Mouse (Mus musculus) stomach, embryonic 14.5 days (tissue): ENCODE measurements around the gene Hspb11. TPM values are rescaled to one million over a fixed set of nuclear protein-coding genes. Genes with fewer than 3 reads are reported as not detected.

Source experiments
- ATAC-seq: fragments of 200-750 bp; cut with Nextera tagmentation; 2 replicates; pipeline ENCODE4 v1.8.0; 2017; ENCODE audit warnings: low read depth, moderate TSS enrichment; ENCODE audit not compliant: insufficient number of reproducible peaks, insufficient read depth, low FRiP score
- H3K27ac ChIP-seq: fragments of 300-500 bp; sonication (generic); 2 replicates; pipeline ENCODE4 v1.5.1; 2014; ENCODE audit warnings: mild to moderate bottlenecking, low read length, moderate library complexity, mixed read lengths
- H3K27me3 ChIP-seq: fragments of 300-500 bp; sonication (generic); 2 replicates; pipeline ENCODE4 v1.6.1; 2014; ENCODE audit warnings: low read length, control low read depth, mixed read lengths; ENCODE audit not compliant: control insufficient read depth, insufficient read depth
- H3K36me3 ChIP-seq: fragments of 300-500 bp; sonication (generic); 2 replicates; pipeline ENCODE4 v1.6.1; 2014; ENCODE audit warnings: mild to moderate bottlenecking, control low read depth, low read length, moderate library complexity, mixed read lengths; ENCODE audit not compliant: control insufficient read depth, insufficient read depth
- H3K4me1 ChIP-seq: fragments of 300-500 bp; sonication (generic); 2 replicates; pipeline ENCODE4 v1.6.1; 2014; ENCODE audit warnings: low read length, control low read depth, mixed read lengths; ENCODE audit not compliant: control insufficient read depth, insufficient read depth
- H3K4me2 ChIP-seq: fragments of 300-500 bp; sonication (generic); replicated peaks from 2 replicates; pipeline ENCODE4 v1.6.1; 2014; ENCODE audit warnings: low read depth, low read length, control low read depth
- H3K4me3 ChIP-seq: fragments of 300-500 bp; sonication (generic); 2 replicates; pipeline ENCODE4 v1.5.1; 2014; ENCODE audit warnings: low read depth, low read length, control low read depth
- H3K9ac ChIP-seq: fragments of 300-500 bp; sonication (generic); replicated peaks from 2 replicates; pipeline ENCODE4 v1.6.1; 2014; ENCODE audit warnings: low read depth, mild to moderate bottlenecking, control low read depth, low read length, moderate library complexity, mixed read lengths
- H3K9me3 ChIP-seq: fragments of 300-500 bp; sonication (generic); 2 replicates; pipeline ENCODE4 v1.6.1; 2016; ENCODE audit warnings: low read depth, low read length, control low read depth; ENCODE audit not compliant: control insufficient read depth
- WGBS: fragments of 180-500 bp; shearing (Covaris S2); extraction: QIAGEN DNeasy Blood & Tissue Kit; methylation state at CpG from one replicate; pipeline ENCODE4 v1.1.7; 2014; 5-methylcytosine and 5-hydroxymethylcytosine counted together
- polyA plus RNA-seq: library from polyadenylated mRNA; unstranded; fragments of >200 nt; fragmentation: Nextera tagmentation; extraction: Ambion mirVana; gene quantifications from 2 replicates; pipeline ENCODE4 v1.2.1, GENCODE M21; 2014

Gene Hspb11
- polyA plus RNA-seq, 1 experiment from 2014 or later: 40.6 TPM

- Histone ChIP-seq H3K27me3 (no peaks in the 10 kb centered on the region), H3K4me3 (no peak overlapping the region), H3K27ac (no peak overlapping the region), H3K36me3 (no peaks in the 10 kb centered on the region), H3K4me1 (no peaks in the 10 kb centered on the region), H3K4me2 (no peak overlapping the region), H3K9me3 (no peaks in the 10 kb centered on the region), H3K9ac (no peak overlapping the region)
- no peak for ATAC-seq
- 84% methylated on average over 4 of the region's 4 CpGs for WGBS
Measured at GRCm38 (mm10) chr4:107273683-107274082, 20.3 kb downstream of the Hspb11 start.

DNA sequence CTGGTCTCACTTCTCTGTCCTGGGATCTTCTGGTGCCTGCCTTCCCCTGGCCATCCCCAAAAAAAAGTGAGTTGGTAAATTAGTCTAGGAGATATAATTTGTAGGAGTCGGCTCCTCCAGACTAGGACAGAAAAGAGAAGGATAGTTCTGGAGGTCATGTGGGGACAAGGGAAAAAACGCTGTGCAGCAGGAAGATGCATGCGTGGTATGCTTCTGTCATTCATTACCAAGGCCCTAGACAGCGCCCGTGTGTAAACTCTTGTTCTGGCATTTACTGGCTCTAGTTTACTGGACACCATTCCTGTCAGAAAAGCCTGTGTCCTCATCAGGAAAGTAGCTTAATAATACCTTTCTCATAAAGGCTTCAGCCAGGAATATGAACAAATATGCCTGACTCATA lies 21.1 kb downstream of the Hspb11 start:
- Histone ChIP-seq H3K9ac (no peak overlapping the region), H3K9me3 (no peaks in the 10 kb centered on the region), H3K27me3 (no peaks in the 10 kb centered on the region), H3K27ac (no peak overlapping the region), H3K36me3 (no peaks in the 10 kb centered on the region), H3K4me2 (no peak overlapping the region), H3K4me1 (no peaks in the 10 kb centered on the region), H3K4me3 (no peak overlapping the region)
- ATAC-seq: no peak
- WGBS: 63% methylated on average over 5 of the region's 5 CpGs

DNA sequence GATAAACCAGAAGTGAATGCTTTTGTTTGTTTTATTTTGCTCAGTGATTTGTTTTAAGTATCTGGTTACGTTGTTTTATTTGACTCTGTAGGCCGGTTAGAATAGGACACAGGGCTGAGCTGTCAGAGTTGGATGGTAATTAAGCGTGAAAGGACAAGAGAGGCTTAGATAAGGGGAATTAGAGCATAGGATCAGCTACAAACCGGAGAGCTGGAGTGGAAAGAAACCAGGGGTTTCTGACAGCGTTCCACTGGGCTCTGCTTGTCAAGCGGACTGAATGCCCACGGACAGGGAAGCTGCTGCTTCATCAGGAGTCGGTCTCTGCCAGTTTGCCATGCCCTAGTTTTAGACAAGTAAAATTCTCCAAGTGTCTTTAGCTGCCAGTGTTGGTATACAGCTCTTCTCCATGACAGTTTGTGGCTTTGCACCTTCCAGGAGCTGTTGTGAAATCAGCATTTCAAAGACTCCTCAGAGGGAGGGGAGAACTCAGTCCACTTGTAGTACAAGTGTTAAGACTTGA lies 24.9 kb downstream of the Hspb11 start:
- Histone ChIP-seq H3K27ac (no peak overlapping the region), H3K9ac (no peak overlapping the region), H3K9me3 (no peaks in the 10 kb centered on the region), H3K27me3 (no peaks in the 10 kb centered on the region), H3K4me3 (no peak overlapping the region), H3K36me3 (peaks cover 6% of the 10 kb centered on the region; the same call in 1 of the 2 replicates), H3K4me1 (no peaks in the 10 kb centered on the region), H3K4me2 (no peak overlapping the region)
- ATAC-seq: no peak
- 34% methylated on average over 8 of the region's 8 CpGs for WGBS

DNA sequence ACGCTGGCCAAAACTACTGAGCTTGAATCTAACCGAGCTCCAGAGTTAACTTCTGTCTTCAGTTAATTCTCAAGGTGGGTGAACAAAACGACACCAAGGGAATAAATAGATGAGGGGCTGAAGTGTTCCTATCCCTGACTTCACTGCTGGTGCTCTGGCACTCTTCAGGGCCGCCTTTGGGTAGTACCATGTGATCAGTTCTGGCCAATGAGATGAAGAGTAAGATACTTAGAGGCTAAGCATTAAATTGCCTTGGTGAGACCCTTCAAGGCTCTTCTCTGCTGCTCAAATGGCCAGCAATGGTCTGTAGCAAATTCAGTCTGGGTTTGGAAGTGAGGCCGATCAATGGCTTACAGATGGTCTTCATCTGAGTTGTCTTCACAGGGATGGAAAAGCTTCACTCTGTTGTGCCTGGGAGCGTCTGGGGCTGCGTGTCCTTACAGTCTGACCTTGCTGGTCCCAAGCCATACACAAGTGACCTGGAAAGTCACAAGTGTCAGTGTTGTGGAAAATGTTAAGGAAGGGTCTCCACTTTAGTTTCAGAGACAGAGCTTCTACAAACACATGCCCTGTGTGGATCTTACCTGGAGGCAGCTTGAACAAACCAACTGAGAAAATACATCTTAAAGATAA lies 27.6 kb downstream of the Hspb11 start:
- Histone ChIP-seq H3K4me1 (no peaks in the 10 kb centered on the region), H3K9ac (no peak overlapping the region), H3K27ac (no peak overlapping the region), H3K4me2 (no peak overlapping the region), H3K4me3 (no peak overlapping the region), H3K9me3 (no peaks in the 10 kb centered on the region), H3K36me3 (peaks cover 6% of the 10 kb centered on the region; the same call in 1 of the 2 replicates), H3K27me3 (no peaks in the 10 kb centered on the region)
- WGBS: 76% methylated on average over 7 of the region's 7 CpGs
- no peak for ATAC-seq

- Histone ChIP-seq H3K36me3 (no peaks in the 10 kb centered on the region), H3K27ac (no peak overlapping the region), H3K4me2 (no peak overlapping the region), H3K9ac (no peak overlapping the region), H3K27me3 (no peaks in the 10 kb centered on the region), H3K4me3 (no peak overlapping the region), H3K9me3 (no peaks in the 10 kb centered on the region), H3K4me1 (no peaks in the 10 kb centered on the region)
- 49% methylated on average over 3 of the region's 3 CpGs for WGBS
- ATAC-seq: no peak
Measured at GRCm38 (mm10) chr4:107285446-107286200, 32.2 kb downstream of the Hspb11 start.

DNA sequence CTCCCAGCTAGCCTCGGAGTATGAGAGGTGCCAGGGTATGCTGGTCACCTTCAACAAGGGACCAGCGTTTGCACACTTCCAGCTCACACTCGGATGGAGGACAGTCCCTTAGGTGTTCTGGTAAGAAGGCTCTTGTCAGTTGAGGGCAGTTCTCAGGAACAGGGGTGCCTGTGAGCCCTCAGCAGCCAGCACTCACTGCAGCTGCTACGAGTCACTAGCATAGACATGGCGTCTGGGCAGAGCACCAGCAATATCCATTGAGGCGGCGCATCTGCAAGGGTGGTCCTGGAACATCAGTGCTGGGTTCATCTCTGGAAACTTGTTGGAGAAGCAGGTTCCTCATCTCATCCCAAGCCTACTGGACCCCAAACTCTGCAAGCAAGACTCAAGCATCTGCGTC lies 33.0 kb downstream of the Hspb11 start:
- Histone ChIP-seq H3K4me3 (no peak overlapping the region), H3K9me3 (no peaks in the 10 kb centered on the region), H3K36me3 (no peaks in the 10 kb centered on the region), H3K27ac (no peak overlapping the region), H3K4me1 (no peaks in the 10 kb centered on the region), H3K9ac (no peak overlapping the region), H3K4me2 (no peak overlapping the region), H3K27me3 (no peaks in the 10 kb centered on the region)
- ATAC-seq: no peak
- WGBS: 93% methylated on average over 8 of the region's 8 CpGs

GRCm38 (mm10) chr4:107287517-107287916 lies 34.1 kb downstream of the Hspb11 start:
- Histone ChIP-seq H3K9me3 (no peaks in the 10 kb centered on the region), H3K4me3 (no peak overlapping the region), H3K4me1 (no peaks in the 10 kb centered on the region), H3K36me3 (no peaks in the 10 kb centered on the region), H3K27ac (no peak overlapping the region), H3K4me2 (no peak overlapping the region), H3K9ac (no peak overlapping the region), H3K27me3 (no peaks in the 10 kb centered on the region)
- WGBS: 79% methylated on average over 2 of the region's 2 CpGs
- no peak for ATAC-seq

- no peak overlapping the region for H3K9ac ChIP-seq
- no peaks in the 10 kb centered on the region for H3K9me3 ChIP-seq
- H3K27me3 ChIP-seq: no peaks in the 10 kb centered on the region
Measured at GRCm38 (mm10) chr4:107291611-107292272, 38.3 kb downstream of the Hspb11 start.

More at GRCm38 (mm10) chr4:107291611-107292272, 38.3 kb downstream of the Hspb11 start:
- no peaks in the 10 kb centered on the region for H3K4me1 ChIP-seq
- H3K4me2 ChIP-seq: no peak overlapping the region
- no peak for ATAC-seq
- 79% methylated on average over 7 of the region's 7 CpGs for WGBS
- no peaks in the 10 kb centered on the region for H3K36me3 ChIP-seq
- H3K27ac ChIP-seq: no peak overlapping the region
- H3K4me3 ChIP-seq: no peak overlapping the region
